Mouse (Mus musculus) liver, embryonic 14.5 days (tissue): Measurements from ENCODE around the gene Gab1. TPM values are rescaled to one million over a fixed set of nuclear protein-coding genes. Genes with fewer than 3 reads are reported as not detected.

Source experiments
- ATAC-seq: fragments of 200-750 bp; cut with Nextera tagmentation; 2 replicates; pipeline ENCODE4 v1.8.0; 2017; ENCODE audit warnings: moderate number of reproducible peaks, mild to moderate bottlenecking, moderate library complexity; ENCODE audit not compliant: insufficient read depth
- DNase-seq, 3 experiments: peaks; one replicate each; pipeline ENCODE4 v3.0.0-alpha.2; 2012 to 2013; ENCODE audit warnings: low read depth in 3 of 3, low spot score in 3 of 3
- H3K27ac ChIP-seq: fragments of 300-500 bp; sonication (generic); 2 replicates; pipeline ENCODE4 v1.5.1; 2014; ENCODE audit warnings: moderate library complexity, mild to moderate bottlenecking, control low read depth, inconsistent platforms
- H3K27me3 ChIP-seq: fragments of 300-500 bp; sonication (generic); 2 replicates; pipeline ENCODE4 v1.6.1; 2014; ENCODE audit warnings: mild to moderate bottlenecking, low read length, moderate library complexity; ENCODE audit not compliant: control insufficient read depth, insufficient read depth
- H3K36me3 ChIP-seq: fragments of 300-500 bp; sonication (generic); replicated peaks from 2 replicates; pipeline ENCODE4 v1.6.1; 2014; ENCODE audit warnings: low read depth; ENCODE audit not compliant: control insufficient read depth, insufficient read depth
- H3K4me1 ChIP-seq, 2 experiments: fragments of 200-500 bp in 1 of 2; fragments of 300-500 bp in 1 of 2; sonication (generic) in 1 of 2; replicated peaks; 2 replicates each; pipeline ENCODE4 v1.6.1; 2012 to 2014; ENCODE audit warnings: antibody characterized with exemption in 1 of 2, inconsistent platforms in 1 of 2, low read length in 1 of 2; ENCODE audit not compliant: control insufficient read depth in 2 of 2, insufficient read depth in 2 of 2
- H3K4me2 ChIP-seq: fragments of 300-500 bp; sonication (generic); 2 replicates; pipeline ENCODE4 v1.6.1; 2014; ENCODE audit warnings: low read depth, mild to moderate bottlenecking, control low read depth, moderate library complexity
- H3K4me3 ChIP-seq, 2 experiments: fragments of 200-500 bp in 1 of 2; fragments of 300-500 bp in 1 of 2; sonication (generic) in 1 of 2; 2 replicates each; pipeline ENCODE4 v1.5.1; 2012 to 2014; ENCODE audit warnings: low read depth in 2 of 2, low read length in 2 of 2, mild to moderate bottlenecking in 2 of 2, control low read depth in 1 of 2, inconsistent platforms in 1 of 2, moderate library complexity in 1 of 2; ENCODE audit not compliant: insufficient read depth in 1 of 2
- H3K9ac ChIP-seq: fragments of 300-500 bp; sonication (generic); replicated peaks from 2 replicates; pipeline ENCODE4 v1.6.1; 2014; ENCODE audit warnings: mild to moderate bottlenecking, control low read depth, moderate library complexity
- H3K9me3 ChIP-seq: fragments of 300-500 bp; sonication (generic); 2 replicates; pipeline ENCODE4 v1.6.1; 2016; ENCODE audit warnings: low read length, mixed read lengths; ENCODE audit not compliant: control insufficient read depth
- CTCF ChIP-seq: IDR thresholded peaks from 2 replicates; pipeline ENCODE4 v1.5.1; 2016; ENCODE audit warnings: antibody characterized with exemption, low read depth, control low read depth
- EP300 ChIP-seq: IDR thresholded peaks from 2 replicates; pipeline ENCODE4 v1.6.1; 2016; ENCODE audit warnings: antibody characterized with exemption, low read depth
- whole genome bisulfite sequencing: fragments of 180-500 bp; shearing (Covaris S2); extraction: QIAGEN DNeasy Blood & Tissue Kit; methylation state at CpG from one replicate; pipeline ENCODE4 v1.1.7; 2014; ENCODE audit not compliant: insufficient replicate concordance; 5-methylcytosine and 5-hydroxymethylcytosine counted together
- polyA plus RNA-seq, 2 experiments: library from polyadenylated mRNA; depleted of rRNA in 1 of 2; stranded (reverse) in 1 of 2; unstranded in 1 of 2; fragments of >200 nt; fragmentation: Nextera tagmentation in 1 of 2; extraction: Ambion mirVana in 1 of 2; gene quantifications; 2 replicates each; pipeline versions ENCODE4 v1.2.1 to v1.2.3; 2012 to 2014

Gab1 gene
- polyA plus RNA-seq, 2 experiments = 7.8 to 10.3 TPM

- Histone ChIP-seq H3K27me3 (no peaks in the 10 kb centered on the region), H3K9ac (no peak overlapping the region), H3K4me1 (peaks cover 4 to 13% of the 10 kb centered on the region in 2 experiments; a peak in 2 of 4 replicates), H3K4me2 (no peak overlapping the region), H3K36me3 (no peaks in the 10 kb centered on the region; the same call in none of the 2 replicates), H3K4me3 (no peak overlapping the region), H3K9me3 (no peaks in the 10 kb centered on the region), H3K27ac (no peak overlapping the region)
- DNase-seq (no peak), ATAC-seq (no peak)
- 72% methylated on average over 6 of the region's 6 CpGs for WGBS
- TF ChIP-seq CTCF (no peak), EP300 (no peak)
These were observed 27.1 kb downstream of the Gab1 start for GRCm38 (mm10) chr8:80853208-80853607.

- 67% methylated on average over 9 of the region's 9 CpGs for WGBS
- DNase-seq (no peak), ATAC-seq (0 out of 2 replicates have a peak, but pooled peaks have one; percentile 18)
- H3K36me3 ChIP-seq = no peaks in the 10 kb centered on the region; the same call in none of the 2 replicates
- no peak overlapping the region; the same call in 1 of the 2 replicates for H3K9ac ChIP-seq
- H3K4me1 ChIP-seq = peaks cover 4 to 9% of the 10 kb centered on the region in 2 experiments; a peak in 2 of 4 replicates
- no peaks in the 10 kb centered on the region for H3K27me3 ChIP-seq
- H3K27ac ChIP-seq = no peak overlapping the region
- no peak overlapping the region for H3K4me2 ChIP-seq
- H3K9me3 ChIP-seq = no peaks in the 10 kb centered on the region
- no peak overlapping the region for H3K4me3 ChIP-seq
- no peak for TF ChIP-seq CTCF
- no peak for TF ChIP-seq EP300
These were observed 27.7 kb downstream of the Gab1 start for GRCm38 (mm10) chr8:80852412-80853165.

DNA sequence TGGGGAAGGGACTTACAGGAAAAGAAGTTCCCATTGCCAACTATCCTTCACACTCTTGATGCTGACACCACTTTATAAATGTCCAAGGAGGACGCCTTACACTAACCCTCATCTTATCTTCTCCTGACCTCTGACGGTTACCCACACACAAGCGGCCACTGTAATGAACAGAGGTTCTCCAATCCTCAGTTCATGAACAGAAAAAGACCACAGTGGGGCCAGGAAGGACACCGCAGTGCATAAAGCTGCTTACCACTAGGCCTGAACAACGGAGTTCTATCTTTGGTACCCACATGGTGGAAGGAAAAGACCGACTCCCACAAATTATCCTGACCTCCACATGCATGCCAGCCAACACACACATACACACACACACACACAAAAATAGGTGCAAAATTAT is 28.7 kb downstream of the Gab1 start:
- Histone ChIP-seq H3K9ac (no peak overlapping the region), H3K27ac (no peak overlapping the region), H3K9me3 (no peaks in the 10 kb centered on the region), H3K4me2 (no peak overlapping the region), H3K27me3 (no peaks in the 10 kb centered on the region), H3K4me1 (peaks cover 4 to 9% of the 10 kb centered on the region in 2 experiments; a peak in 2 of 4 replicates), H3K36me3 (no peaks in the 10 kb centered on the region; the same call in none of the 2 replicates), H3K4me3 (no peak overlapping the region)
- WGBS = 17% methylated on average over 6 of the region's 6 CpGs
- ATAC-seq (no peak), DNase-seq (no peak)
- TF ChIP-seq CTCF = no peak
- TF ChIP-seq EP300 = no peak

DNA sequence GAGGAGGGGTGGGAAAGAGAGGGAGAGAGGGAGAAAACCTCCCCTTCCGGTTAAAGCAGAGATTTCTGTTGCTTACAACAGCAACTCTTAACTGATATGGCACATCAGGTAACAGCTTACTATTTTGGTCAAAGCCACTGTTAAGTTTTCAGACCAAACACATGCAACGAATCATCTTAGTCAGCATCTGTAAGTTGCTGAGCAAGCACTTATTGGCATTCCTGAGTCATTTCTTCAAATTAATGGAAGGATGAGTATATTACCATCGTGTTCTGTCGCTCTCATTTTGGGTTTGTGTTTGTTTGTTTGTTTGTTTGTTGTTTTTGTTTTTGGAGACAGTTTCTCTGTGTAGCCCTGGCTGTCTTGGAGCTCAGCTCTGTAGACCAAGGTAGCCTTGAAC is 30.3 kb downstream of the Gab1 start:
- DNase-seq (no peak), ATAC-seq (no peak)
- Histone ChIP-seq H3K27ac (no peak overlapping the region), H3K36me3 (no peaks in the 10 kb centered on the region; the same call in none of the 2 replicates), H3K4me3 (no peak overlapping the region), H3K9ac (no peak overlapping the region), H3K4me2 (no peak overlapping the region), H3K27me3 (no peaks in the 10 kb centered on the region), H3K9me3 (no peaks in the 10 kb centered on the region), H3K4me1 (peaks cover 4 to 9% of the 10 kb centered on the region in 2 experiments; a peak in 2 of 4 replicates)
- no peak for TF ChIP-seq CTCF
- no peak for TF ChIP-seq EP300
- WGBS = 85% methylated on average over 4 of the region's 4 CpGs

- Histone ChIP-seq H3K9me3 (no peaks in the 10 kb centered on the region), H3K36me3 (no peaks in the 10 kb centered on the region; the same call in none of the 2 replicates), H3K9ac (no peak overlapping the region), H3K4me3 (no peak overlapping the region), H3K27me3 (no peaks in the 10 kb centered on the region), H3K4me1 (peaks cover 4 to 9% of the 10 kb centered on the region in 2 experiments; a peak in 2 of 4 replicates), H3K27ac (no peak overlapping the region), H3K4me2 (no peak overlapping the region)
- ATAC-seq = no peak
- DNase-seq = no peak
- no peak for TF ChIP-seq CTCF
- TF ChIP-seq EP300 = no peak
- WGBS = 77% methylated on average over 11 of the region's 11 CpGs
These were observed 31.7 kb downstream of the Gab1 start for GRCm38 (mm10) chr8:80848631-80849030.
